Mouse (Mus musculus) MEL (cell line): ENCODE results near the gene Slc1a5. TPM values are rescaled to one million over a fixed set of nuclear protein-coding genes. Genes with fewer than 3 reads are reported as not detected.

Experiments
- DNase-seq: peaks from one replicate; pipeline ENCODE4 v3.0.0; 2011; ENCODE audit warnings: low read depth, low spot score
- H3K27ac ChIP-seq: 2 replicates; pipeline ENCODE4 v1.5.1; 2012; ENCODE audit warnings: low read depth, mild to moderate bottlenecking, control low read depth, low read length, moderate library complexity; ENCODE audit not compliant: control insufficient read depth
- H3K27me3 ChIP-seq, 2 experiments: fragments of 150-350 bp in 1 of 2; sonication (generic) in 1 of 2; 2 replicates each; pipeline ENCODE4 v1.6.1; 2012; ENCODE audit warnings: low read length in 2 of 2, mild to moderate bottlenecking in 2 of 2, improper control_type of control experiment in 1 of 2, moderate library complexity in 1 of 2; ENCODE audit not compliant: insufficient read depth in 2 of 2, control insufficient read depth in 1 of 2
- H3K36me3 ChIP-seq, 2 experiments: 2 replicates each; pipeline ENCODE4 v1.6.1; 2012 to 2014; ENCODE audit warnings: low read length in 2 of 2, improper control_type of control experiment in 1 of 2, inconsistent platforms in 1 of 2, mild to moderate bottlenecking in 1 of 2; ENCODE audit not compliant: insufficient read depth in 2 of 2, control insufficient read depth in 1 of 2
- H3K4me1 ChIP-seq, 2 experiments: fragments of 150-350 bp in 1 of 2; sonication (generic) in 1 of 2; 2 replicates each; pipeline ENCODE4 v1.6.1; 2012; ENCODE audit warnings: low read length in 2 of 2, improper control_type of control experiment in 1 of 2, mild to moderate bottlenecking in 1 of 2; ENCODE audit not compliant: insufficient read depth in 2 of 2, control insufficient read depth in 1 of 2
- H3K4me3 ChIP-seq, 2 experiments: fragments of 150-350 bp in 1 of 2; sonication (generic) in 1 of 2; 2 replicates each; pipeline ENCODE4 v1.5.1; 2012; ENCODE audit warnings: low read depth in 2 of 2, low read length in 2 of 2, mild to moderate bottlenecking in 2 of 2, moderate library complexity in 2 of 2, control low read depth in 1 of 2, improper control_type of control experiment in 1 of 2; ENCODE audit not compliant: control insufficient read depth in 1 of 2, insufficient read depth in 1 of 2
- H3K79me2 ChIP-seq: 2 replicates; pipeline ENCODE4 v1.6.1; 2012; ENCODE audit warnings: mild to moderate bottlenecking, low read length, moderate library complexity; ENCODE audit not compliant: control insufficient read depth, poor library complexity, insufficient read depth
- H3K9ac ChIP-seq: 2 replicates; pipeline ENCODE4 v1.6.1; 2012; ENCODE audit warnings: low read depth, mild to moderate bottlenecking, control low read depth, low read length, moderate library complexity; ENCODE audit not compliant: control insufficient read depth, poor library complexity, severe bottlenecking
- H3K9me3 ChIP-seq: fragments of 150-350 bp; sonication (generic); replicated peaks from 2 replicates; pipeline ENCODE4 v1.6.1; 2012; ENCODE audit warnings: mild to moderate bottlenecking, low read length, improper control_type of control experiment, moderate library complexity; ENCODE audit not compliant: insufficient read depth
- BHLHE40 ChIP-seq: IDR thresholded peaks from 2 replicates; pipeline ENCODE4 v1.6.1; 2012; ENCODE audit warnings: low read depth, mild to moderate bottlenecking, inconsistent platforms, low read length, improper control_type of control experiment, borderline replicate concordance
- CHD1 ChIP-seq: IDR thresholded peaks from 2 replicates; pipeline ENCODE4 v1.6.1; 2012; ENCODE audit warnings: low read depth, mild to moderate bottlenecking, inconsistent platforms, low read length, improper control_type of control experiment
- CHD2 ChIP-seq: IDR thresholded peaks from 2 replicates; pipeline ENCODE4 v1.6.1; 2011; ENCODE audit warnings: low read length, improper control_type of control experiment
- CTCF ChIP-seq, 3 experiments: IDR thresholded peaks in 2 of 3; conservative IDR thresholded peaks in 1 of 3; 2 replicates each; pipeline ENCODE4 v1.5.1; 2011 to 2012; ENCODE audit warnings: low read length in 3 of 3, low read depth in 2 of 3, mild to moderate bottlenecking in 2 of 3, improper control_type of control experiment in 1 of 3, inconsistent platforms in 1 of 3, mixed read lengths in 1 of 3, moderate library complexity in 1 of 3; ENCODE audit not compliant: control insufficient read depth in 1 of 3, insufficient read depth in 1 of 3, poor library complexity in 1 of 3, severe bottlenecking in 1 of 3
- E2F4 ChIP-seq: IDR thresholded peaks from 2 replicates; pipeline ENCODE4 v1.6.1; 2011; ENCODE audit warnings: low read depth, low read length, improper control_type of control experiment, borderline replicate concordance
- ELF1 ChIP-seq: IDR thresholded peaks from 2 replicates; pipeline ENCODE4 v1.6.1; 2014; ENCODE audit warnings: low read depth, mild to moderate bottlenecking, inconsistent platforms, low read length, improper control_type of control experiment, moderate library complexity
- ETS1 ChIP-seq: IDR thresholded peaks from 2 replicates; pipeline ENCODE4 v1.6.1; 2012; ENCODE audit warnings: low read depth, mild to moderate bottlenecking, inconsistent platforms, low read length, improper control_type of control experiment, moderate library complexity
- GABPA ChIP-seq: IDR thresholded peaks from 2 replicates; pipeline ENCODE4 v1.6.1; 2012; ENCODE audit warnings: low read depth, mild to moderate bottlenecking, inconsistent platforms, low read length, improper control_type of control experiment, moderate library complexity
- GATA1 ChIP-seq: IDR thresholded peaks from 2 replicates; pipeline ENCODE4 v1.6.1; 2011; ENCODE audit warnings: low read depth, low read length, improper control_type of control experiment
- HCFC1 ChIP-seq: IDR thresholded peaks from 2 replicates; pipeline ENCODE4 v1.6.1; 2012; ENCODE audit warnings: low read depth, mild to moderate bottlenecking, inconsistent platforms, low read length, improper control_type of control experiment, moderate library complexity
- JUND ChIP-seq: IDR thresholded peaks from 2 replicates; pipeline ENCODE4 v1.6.1; 2011; ENCODE audit warnings: low read depth, mild to moderate bottlenecking, improper control_type of control experiment, low read length
- KAT2A ChIP-seq: conservative IDR thresholded peaks from 2 replicates; pipeline ENCODE4 v1.6.1; 2012; ENCODE audit warnings: low read depth, low read length, improper control_type of control experiment, inconsistent platforms
- MAFK ChIP-seq: IDR thresholded peaks from 2 replicates; pipeline ENCODE4 v1.6.1; 2011; ENCODE audit warnings: low read depth, mild to moderate bottlenecking, low read length, improper control_type of control experiment, borderline replicate concordance
- MAX ChIP-seq: IDR thresholded peaks from 2 replicates; pipeline ENCODE4 v1.6.1; 2011; ENCODE audit warnings: low read length, improper control_type of control experiment
- MAZ ChIP-seq: IDR thresholded peaks from 2 replicates; pipeline ENCODE4 v1.6.1; 2012; ENCODE audit warnings: low read depth, mild to moderate bottlenecking, inconsistent platforms, low read length, improper control_type of control experiment
- MXI1 ChIP-seq: IDR thresholded peaks from 2 replicates; pipeline ENCODE4 v1.6.1; 2011; ENCODE audit warnings: mild to moderate bottlenecking, low read depth, low read length, improper control_type of control experiment
- MYB ChIP-seq: IDR thresholded peaks from 2 replicates; pipeline ENCODE4 v1.6.1; 2011; ENCODE audit warnings: mild to moderate bottlenecking, low read depth, low read length, improper control_type of control experiment
- MYC ChIP-seq: IDR thresholded peaks from 2 replicates; pipeline ENCODE4 v1.6.1; 2011; ENCODE audit warnings: low read depth, mild to moderate bottlenecking, low read length, improper control_type of control experiment, moderate library complexity
- NELFE ChIP-seq: IDR thresholded peaks from 2 replicates; pipeline ENCODE4 v1.6.1; 2011; ENCODE audit warnings: low read depth, low read length, improper control_type of control experiment
- NRF1 ChIP-seq: IDR thresholded peaks from 2 replicates; pipeline ENCODE4 v1.6.1; 2014; ENCODE audit warnings: low read depth, mild to moderate bottlenecking, inconsistent platforms, low read length, improper control_type of control experiment, moderate library complexity; ENCODE audit not compliant: poor library complexity, insufficient read depth, severe bottlenecking
- POLR2A ChIP-seq, 2 experiments: IDR thresholded peaks; 2 replicates each; pipeline ENCODE4 v1.6.1; 2011 to 2012; ENCODE audit warnings: low read length in 2 of 2, mild to moderate bottlenecking in 2 of 2, control low read depth in 1 of 2, improper control_type of control experiment in 1 of 2, low read depth in 1 of 2, moderate library complexity in 1 of 2; ENCODE audit not compliant: control insufficient read depth in 1 of 2, insufficient read depth in 1 of 2, poor library complexity in 1 of 2
- POLR2AphosphoS2 ChIP-seq: IDR thresholded peaks from 2 replicates; pipeline ENCODE4 v1.6.1; 2011; ENCODE audit warnings: low read length, improper control_type of control experiment
- POLR2AphosphoS5 ChIP-seq: IDR thresholded peaks from 2 replicates; pipeline ENCODE4 v1.6.1; 2012; ENCODE audit warnings: low read depth, borderline replicate concordance, mild to moderate bottlenecking, inconsistent platforms, low read length, moderate library complexity, mixed read lengths
- RAD21 ChIP-seq: IDR thresholded peaks from 2 replicates; pipeline ENCODE4 v1.6.1; 2011; ENCODE audit warnings: mild to moderate bottlenecking, low read depth, low read length, improper control_type of control experiment
- RCOR1 ChIP-seq: IDR thresholded peaks from 2 replicates; pipeline ENCODE4 v1.6.1; 2012; ENCODE audit warnings: low read depth, mild to moderate bottlenecking, inconsistent platforms, low read length, improper control_type of control experiment
- SIN3A ChIP-seq: IDR thresholded peaks from 2 replicates; pipeline ENCODE4 v1.6.1; 2012; ENCODE audit warnings: low read length, improper control_type of control experiment, inconsistent platforms
- TAL1 ChIP-seq: IDR thresholded peaks from 2 replicates; pipeline ENCODE4 v1.6.1; 2012; ENCODE audit warnings: mild to moderate bottlenecking, inconsistent platforms, low read length, moderate library complexity, mixed read lengths
- TBP ChIP-seq: IDR thresholded peaks from 2 replicates; pipeline ENCODE4 v1.8.0; 2011; ENCODE audit warnings: low read depth, low read length, improper control_type of control experiment
- TCF12 ChIP-seq: IDR thresholded peaks from 2 replicates; pipeline ENCODE4 v1.6.1; 2014; ENCODE audit warnings: low read depth, mild to moderate bottlenecking, inconsistent platforms, low read length, improper control_type of control experiment, moderate library complexity
- UBTF ChIP-seq: IDR thresholded peaks from 2 replicates; pipeline ENCODE4 v1.6.1; 2012; ENCODE audit warnings: low read depth, mild to moderate bottlenecking, inconsistent platforms, low read length, improper control_type of control experiment, moderate library complexity, borderline replicate concordance; ENCODE audit not compliant: insufficient read depth
- USF1 ChIP-seq: IDR thresholded peaks from 2 replicates; pipeline ENCODE4 v1.6.1; 2014; ENCODE audit warnings: low read depth, mild to moderate bottlenecking, inconsistent platforms, low read length, improper control_type of control experiment, moderate library complexity
- ZC3H11A ChIP-seq: IDR thresholded peaks from 2 replicates; pipeline ENCODE4 v1.6.1; 2012; ENCODE audit warnings: low read depth, mild to moderate bottlenecking, inconsistent platforms, low read length, improper control_type of control experiment
- ZKSCAN1 ChIP-seq: IDR thresholded peaks from 2 replicates; pipeline ENCODE4 v1.6.1; 2012; ENCODE audit warnings: low read depth, mild to moderate bottlenecking, inconsistent platforms, low read length, improper control_type of control experiment, moderate library complexity
- ZMIZ1 ChIP-seq: IDR thresholded peaks from 2 replicates; pipeline ENCODE4 v1.6.1; 2012; ENCODE audit warnings: low read depth, mild to moderate bottlenecking, inconsistent platforms, low read length, improper control_type of control experiment, moderate library complexity
- ZNF384 ChIP-seq: IDR thresholded peaks from 2 replicates; pipeline ENCODE4 v1.6.1; 2012; ENCODE audit warnings: low read depth, mild to moderate bottlenecking, inconsistent platforms, low read length, improper control_type of control experiment
- polyA plus RNA-seq, 2 experiments: library from polyadenylated mRNA; stranded (reverse) in 1 of 2; unstranded in 1 of 2; fragments of >175 nt in 1 of 2; fragments of >200 nt in 1 of 2; gene quantifications; 2 replicates each; pipeline versions ENCODE4 v1.2.1 to v1.2.4; 2012; ENCODE audit warnings: low replicate concordance in 2 of 2, low read depth in 1 of 2; ENCODE audit not compliant: insufficient read length in 2 of 2, insufficient read depth in 1 of 2, missing spikeins in 1 of 2
- total RNA-seq: library from RNA; depleted of rRNA; stranded (reverse); fragments of 300-350 nt; gene quantifications from 2 replicates; pipeline ENCODE4 v1.2.3, GENCODE M21; 2012; rRNA removed

The Slc1a5 gene
- 72.0 and 88.6 TPM in 2 replicates for total RNA-seq
- polyA plus RNA-seq, result 100 to 1,000 TPM in 1 of 2 experiments, not detected in 1; 180 TPM

GRCm38 (mm10) chr7:16780825-16781554, at the start of gene Slc1a5:
Slc1a5 (plus strand) TSS chr7:16781340.
- Histone ChIP-seq H3K79me2 (peaks cover 43% of the 10 kb centered on the region), H3K4me1 (peaks cover 0 to 10% of the 10 kb centered on the region in 2 experiments; a peak in 3 of 4 replicates), H3K4me3 (peak within 1 kb of the TSS; percentile 61 to 64), H3K27me3 (no peaks in the 10 kb centered on the region)
- DNase-seq, result peak; percentile 98
- TF ChIP-seq KAT2A (no peak), RAD21 (no peak), SIN3A (peak; percentile 90), CTCF (IDR thresholded peaks at IDR 0.05 in 2 of 3, conservative IDR thresholded peaks at IDR 0.05 in 1 of 3; ENCODE audit: control insufficient read depth in 1 of 3, insufficient read depth in 1 of 3, low read depth in 2 of 3, low read length in 3 of 3, poor library complexity in 1 of 3, severe bottlenecking in 1 of 3) (no peak), E2F4 (no peak), UBTF (no peak), MYB (no peak), ELF1 (peak; percentile 70), NRF1 (no peak), TAL1 (no peak), MXI1 (peak; percentile 98), HCFC1 (peak; percentile 67), GATA1 (no peak), MYC (peak; percentile 97), MAFK (no peak), JUND (no peak), RCOR1 (no peak), TBP (peak; percentile 98), MAX (peak; percentile 93), TCF12 (peak; percentile 76), POLR2AphosphoS2 (peak; percentile 99), POLR2A (IDR thresholded peaks at IDR 0.05; ENCODE audit: control insufficient read depth in 1 of 2, insufficient read depth in 1 of 2, low read depth in 1 of 2, low read length in 2 of 2, poor library complexity in 1 of 2) (peak; percentile 94 to 100), GABPA (no peak), ZNF384 (no peak), ZMIZ1 (peak; percentile 99), NELFE (peak; percentile 100), ZC3H11A (no peak), POLR2AphosphoS5 (peak; percentile 80; the same call in 1 of the 2 replicates), MAZ (peak; percentile 65; the same call in 1 of the 2 replicates), ETS1 (0 out of 2 replicates have a peak, but pooled peaks have one; percentile 3), CHD1 (no peak), BHLHE40 (no peak), ZKSCAN1 (no peak), USF1 (0 out of 2 replicates have a peak, but pooled peaks have one; percentile 36), CHD2 (no peak)
- TF ChIP-seq, all 39 proteins: peak for 16
- Histone ChIP-seq H3K9me3 (no peaks in the 10 kb centered on the region), H3K36me3 (peaks cover 0 to 15% of the 10 kb centered on the region in 2 experiments; a peak in 2 of 4 replicates), H3K27ac (peak within 1 kb of the TSS; percentile 77), H3K9ac (peak within 1 kb of the TSS; percentile 85)
